Mouse (Mus musculus) thymus, adult 2 months (tissue): ENCODE measurements around the gene Umodl1.

ENCODE experiments used
- CTCF ChIP-seq: fragments of 200-500 bp; IDR thresholded peaks from 2 replicates; pipeline ENCODE4 v1.5.1; 2012; ENCODE audit warnings: mild to moderate bottlenecking, control low read depth, low read length, moderate library complexity, borderline replicate concordance; ENCODE audit not compliant: control insufficient read depth, poor library complexity, insufficient read depth; ENCODE audit errors: extremely low read depth
- POLR2A ChIP-seq: fragments of 200-500 bp; IDR thresholded peaks from 2 replicates; pipeline ENCODE4 v1.6.1; 2012; ENCODE audit warnings: mild to moderate bottlenecking, low read length, control low read depth, moderate library complexity; ENCODE audit not compliant: control insufficient read depth, poor library complexity, insufficient read depth; ENCODE audit errors: extremely low read depth

GRCm38 (mm10) chr17:30990254-30990653 lies 35.8 kb downstream of the Umodl1 start:
- TF ChIP-seq CTCF = peak; percentile 18; the same call in 1 of the 2 replicates
- TF ChIP-seq POLR2A = no peak
